Mouse (Mus musculus): ENCODE results near the gene Zfyve27. TPM values are rescaled to one million over a fixed set of nuclear protein-coding genes. Genes with fewer than 3 reads are reported as not detected.

The Zfyve27 gene
- total RNA-seq, 1 experiment from 2014 or later: 104 TPM

DNA sequence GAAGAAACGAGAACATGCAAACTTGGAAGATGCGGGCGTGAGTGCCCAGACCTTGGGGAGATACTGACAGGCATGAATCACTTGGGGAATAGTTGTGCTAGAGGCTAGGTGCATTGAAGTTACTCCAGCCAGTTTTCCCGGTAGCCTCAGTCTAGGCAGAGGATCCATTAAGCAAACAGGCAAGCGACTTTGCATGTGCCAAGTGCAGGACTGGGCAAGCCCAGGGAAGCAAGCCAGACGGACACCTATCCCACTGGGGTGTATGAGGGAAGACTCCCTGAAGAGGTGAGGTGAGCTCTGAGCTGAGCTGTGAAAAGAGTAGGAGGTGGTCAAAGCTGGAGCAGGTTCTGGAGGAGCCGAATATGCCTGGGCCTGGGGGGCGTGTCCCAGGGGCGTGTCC is 3.7 kb downstream of the Zfyve27 start:
- ATAC-seq (ENCODE audit: extremely low read depth, insufficient number of reproducible peaks, low FRiP score, poor library complexity, severe bottlenecking): no peak

DNA sequence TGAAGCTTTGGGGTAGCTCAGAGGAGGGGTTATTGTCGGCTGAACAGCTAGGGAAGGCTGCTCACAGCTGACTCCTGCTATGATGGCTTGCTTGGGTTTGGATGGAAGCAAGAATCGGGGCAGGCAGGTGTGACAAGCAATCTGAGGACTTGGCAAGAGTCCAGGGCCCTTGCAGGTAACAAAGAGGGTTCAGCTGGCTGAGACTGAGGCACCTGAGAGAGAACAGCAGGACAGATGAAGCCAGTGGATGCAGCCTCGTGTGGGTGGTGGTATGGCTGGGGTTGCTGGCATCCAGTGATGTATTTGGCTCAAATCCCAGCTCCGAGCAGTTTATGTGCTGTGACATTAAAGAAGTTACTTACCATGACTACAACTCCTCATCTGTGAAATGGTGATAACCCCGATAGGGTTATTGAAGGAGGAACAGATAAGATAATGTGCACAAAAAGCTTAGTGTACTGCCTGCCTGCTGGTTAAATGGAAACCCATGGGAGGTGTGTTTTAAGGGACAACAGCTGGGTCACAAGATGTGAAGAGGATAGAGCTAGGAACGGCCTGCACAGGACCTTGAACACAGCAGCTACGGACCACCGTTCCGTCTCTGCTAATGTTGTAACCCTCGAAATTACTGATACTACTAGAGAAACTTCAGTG is 5.7 kb downstream of the Zfyve27 start:
- ATAC-seq (ENCODE audit: extremely low read depth, insufficient number of reproducible peaks, low FRiP score, poor library complexity, severe bottlenecking): no peak

DNA sequence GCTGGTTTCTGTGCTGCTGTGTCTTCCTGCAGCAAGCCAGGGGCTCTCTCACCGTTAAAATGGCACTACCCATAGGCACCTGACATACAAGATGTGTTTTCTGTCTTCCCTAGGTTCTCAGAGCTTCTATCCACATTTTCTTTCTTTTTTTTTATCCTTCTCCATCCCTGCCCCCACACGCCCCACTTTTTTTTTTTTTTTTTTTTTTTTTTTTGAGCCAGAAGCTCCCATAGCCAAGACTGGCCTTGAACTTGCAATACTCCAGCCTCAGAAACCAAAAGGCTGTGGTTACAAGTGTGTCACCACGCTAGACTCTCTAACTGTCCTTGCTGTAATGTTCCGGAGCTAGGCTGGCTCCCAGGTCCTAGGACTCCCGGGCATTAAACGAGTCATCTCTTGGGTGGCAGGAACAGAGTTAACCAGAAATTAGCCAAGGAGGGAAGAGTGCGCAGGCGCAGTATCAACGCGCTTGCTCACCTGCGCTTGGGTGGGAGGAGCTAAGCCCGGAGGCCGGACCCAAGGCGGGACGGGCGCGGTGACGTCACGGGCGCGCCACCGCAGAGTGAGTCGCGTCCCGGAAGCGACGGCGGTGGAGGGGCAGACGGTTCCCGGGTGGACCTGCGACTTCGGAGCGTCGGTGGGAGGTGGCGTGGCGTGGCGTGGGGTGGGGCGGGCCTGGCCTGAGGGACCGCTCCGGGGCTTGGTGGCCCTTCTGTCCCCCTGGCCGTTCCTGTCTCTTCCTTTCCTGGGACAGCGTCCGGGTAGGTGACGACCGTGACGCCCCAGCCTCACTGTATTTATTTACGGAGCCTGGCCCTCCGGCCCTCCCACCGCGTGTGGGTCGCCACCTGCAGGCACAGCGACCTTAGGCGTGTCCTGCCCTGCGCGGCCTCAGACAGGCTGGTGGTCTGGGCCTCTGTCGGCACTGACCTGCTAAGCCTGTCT is 6.5 kb downstream of the Zfyve27 start:
- ATAC-seq (ENCODE audit: extremely low read depth, insufficient number of reproducible peaks, low FRiP score, poor library complexity, severe bottlenecking): peak; percentile 81

DNA sequence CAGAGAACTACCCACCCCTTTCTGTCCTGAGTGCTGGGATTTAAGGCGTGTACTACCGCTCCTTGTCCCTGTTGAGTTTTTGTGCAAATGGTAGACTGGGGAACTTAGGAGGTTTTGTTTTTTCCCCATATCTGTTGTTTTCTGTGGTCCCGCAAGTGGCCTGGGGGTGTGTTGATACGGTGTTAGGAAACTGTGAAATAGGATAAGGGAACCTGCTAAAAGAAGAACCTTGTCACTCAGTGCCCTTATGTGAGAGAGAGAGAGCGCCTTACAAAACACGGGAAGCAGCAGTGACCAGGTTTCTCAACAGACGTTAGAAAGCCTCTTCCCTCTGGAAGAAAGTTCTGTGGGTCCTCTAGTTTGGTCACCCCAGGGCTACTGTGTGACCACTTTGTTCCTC is 13.1 kb downstream of the Zfyve27 start:
- ATAC-seq (ENCODE audit: extremely low read depth, insufficient number of reproducible peaks, low FRiP score, poor library complexity, severe bottlenecking): peak; percentile 43; the same call in 1 of the 2 replicates

DNA sequence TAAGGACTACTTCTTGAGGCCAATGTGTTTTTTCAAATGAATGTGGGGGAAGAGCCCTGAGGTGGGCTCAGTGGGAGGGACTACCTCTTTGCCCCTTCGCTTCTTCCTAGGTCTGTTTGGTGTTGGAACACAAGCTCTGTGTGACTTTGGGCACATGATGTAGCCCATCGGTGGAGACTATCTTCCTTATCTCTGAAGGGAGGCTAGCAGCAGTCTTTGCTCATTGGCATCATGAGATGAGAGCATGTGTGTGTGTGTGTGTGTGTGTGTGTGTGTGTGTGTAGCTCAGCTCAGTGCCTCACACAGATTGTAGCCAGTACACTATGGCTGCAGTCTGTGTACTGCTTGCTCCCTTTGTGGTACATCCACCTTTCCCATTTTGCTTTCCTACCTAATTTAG is 13.7 kb downstream of the Zfyve27 start:
- ATAC-seq (ENCODE audit: extremely low read depth, insufficient number of reproducible peaks, low FRiP score, poor library complexity, severe bottlenecking): no peak

DNA sequence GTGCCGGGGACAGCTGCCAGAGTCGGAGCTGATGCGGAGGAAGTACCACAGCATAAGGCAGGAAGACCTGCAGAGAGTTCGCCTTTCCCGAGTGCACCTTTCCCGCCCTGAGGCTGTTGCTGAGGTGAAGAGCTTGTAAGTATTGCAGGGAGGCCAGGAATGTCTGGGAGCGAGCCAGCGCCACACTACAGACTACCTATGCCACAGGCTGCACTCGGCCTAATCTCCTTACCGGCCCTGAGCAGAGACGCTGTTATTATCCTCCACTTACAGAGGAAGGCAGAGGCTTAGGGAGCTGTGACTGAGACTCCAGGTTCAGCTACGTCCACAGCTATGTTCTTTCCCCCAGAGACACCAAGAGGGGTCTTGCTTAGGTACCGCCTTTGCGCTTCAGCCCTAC is 15.6 kb downstream of the Zfyve27 start:
- ATAC-seq (ENCODE audit: extremely low read depth, insufficient number of reproducible peaks, low FRiP score, poor library complexity, severe bottlenecking): no peak

DNA sequence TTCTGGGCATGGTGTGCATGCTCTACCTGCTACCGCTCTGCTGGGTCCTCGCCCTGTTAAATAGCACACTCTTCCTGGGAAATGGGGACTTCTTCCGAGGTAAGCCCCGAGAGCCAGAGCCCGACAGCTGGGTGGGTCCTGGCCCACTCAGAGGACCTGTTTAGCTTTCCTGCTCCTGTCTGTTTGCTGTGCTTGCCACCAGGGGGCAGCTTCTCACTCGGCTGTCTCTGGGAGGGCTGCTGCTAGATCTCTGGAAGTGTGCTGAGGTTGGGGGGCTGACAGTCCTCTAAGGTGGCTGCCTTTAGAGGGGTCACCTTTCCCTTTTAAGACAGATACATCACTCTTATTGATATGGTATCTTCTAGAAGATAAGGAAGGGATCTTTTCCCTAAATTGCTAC is 18.9 kb downstream of the Zfyve27 start:
- ATAC-seq (ENCODE audit: extremely low read depth, insufficient number of reproducible peaks, low FRiP score, poor library complexity, severe bottlenecking): no peak

DNA sequence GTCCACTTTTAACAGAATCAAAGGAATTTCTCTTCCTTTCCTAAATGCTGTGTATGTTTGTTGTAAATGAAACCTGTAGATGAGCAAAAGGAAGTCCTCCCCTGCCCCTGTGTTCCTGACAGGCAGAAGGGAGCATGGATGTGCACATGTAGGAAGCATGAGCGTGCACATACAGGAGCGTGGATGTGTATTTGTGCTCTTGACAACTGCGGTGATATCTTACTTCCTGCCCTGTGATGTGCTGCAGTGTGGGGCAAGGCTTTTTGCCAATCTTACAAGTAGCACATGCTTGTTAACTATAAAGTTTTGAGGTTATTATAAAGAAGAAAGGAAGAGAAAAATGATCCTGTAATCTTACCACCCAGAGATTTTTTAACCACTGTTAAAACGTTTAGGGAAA is 26.0 kb downstream of the Zfyve27 start:
- no peak for ATAC-seq (ENCODE audit: extremely low read depth, insufficient number of reproducible peaks, low FRiP score, poor library complexity, severe bottlenecking)

DNA sequence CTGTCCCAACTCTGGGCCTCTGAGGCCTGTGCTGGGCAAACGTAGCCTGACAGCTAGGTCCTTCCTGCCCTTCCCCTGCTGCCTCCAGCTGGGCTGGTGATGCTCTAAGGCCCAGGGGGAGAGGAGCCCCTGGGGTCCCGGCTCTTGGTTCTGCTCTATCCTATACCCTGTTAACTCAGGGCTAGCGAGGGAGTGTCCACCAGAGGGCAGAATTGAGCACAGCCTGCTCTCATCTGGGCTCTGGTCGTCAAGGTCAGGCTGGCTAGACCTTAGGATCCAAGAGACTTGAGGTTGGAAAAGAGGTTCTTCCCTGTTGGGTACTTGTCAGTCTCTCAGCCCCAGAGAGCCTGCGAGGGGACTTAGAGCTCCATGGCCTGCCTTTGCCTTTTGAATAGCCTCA is 26.7 kb downstream of the Zfyve27 start:
- peak; percentile 27; the same call in 1 of the 2 replicates for ATAC-seq (ENCODE audit: extremely low read depth, insufficient number of reproducible peaks, low FRiP score, poor library complexity, severe bottlenecking)

DNA sequence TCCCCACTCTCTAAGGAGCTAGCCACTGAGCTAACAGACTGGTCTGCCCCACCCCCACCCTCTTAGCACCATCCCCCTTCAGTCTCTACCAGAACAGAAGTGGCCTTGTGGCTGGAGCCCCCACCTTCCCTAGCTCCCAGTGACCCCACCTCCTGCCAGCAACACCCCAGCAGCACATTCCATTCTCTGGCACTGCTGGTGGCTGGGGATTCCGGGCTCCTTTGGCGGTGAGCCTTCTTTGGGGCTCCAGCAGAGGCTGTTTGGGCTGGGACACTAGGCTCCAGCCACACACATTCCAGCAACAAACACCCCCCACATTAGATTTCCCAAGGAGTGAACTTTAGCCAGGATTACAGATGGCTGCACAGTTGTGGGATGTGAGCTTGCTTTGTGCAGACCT is 29.6 kb downstream of the Zfyve27 start:
- ATAC-seq (ENCODE audit: extremely low read depth, insufficient number of reproducible peaks, low FRiP score, poor library complexity, severe bottlenecking): no peak

DNA sequence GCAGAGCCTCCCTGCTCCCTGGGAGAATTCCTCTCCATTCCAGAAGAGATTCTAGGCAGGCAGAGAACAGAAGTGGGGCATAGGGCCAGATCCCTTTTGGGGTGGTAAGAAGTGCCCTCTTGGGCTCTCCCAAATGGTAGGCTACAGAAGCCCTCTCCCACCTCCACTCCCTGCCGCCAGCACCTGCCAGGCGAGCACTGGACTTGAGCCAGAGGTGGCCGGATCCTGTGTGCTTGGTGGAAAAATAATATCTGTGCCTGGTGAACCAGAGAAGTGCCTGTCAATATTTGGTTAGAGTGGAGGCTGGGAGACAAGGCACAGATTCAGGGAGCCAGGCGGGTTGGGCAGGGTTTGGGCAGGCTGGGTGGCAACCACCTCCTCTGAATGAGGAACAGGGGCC is 32.6 kb downstream of the Zfyve27 start:
- ATAC-seq (ENCODE audit: extremely low read depth, insufficient number of reproducible peaks, low FRiP score, poor library complexity, severe bottlenecking): no peak

DNA sequence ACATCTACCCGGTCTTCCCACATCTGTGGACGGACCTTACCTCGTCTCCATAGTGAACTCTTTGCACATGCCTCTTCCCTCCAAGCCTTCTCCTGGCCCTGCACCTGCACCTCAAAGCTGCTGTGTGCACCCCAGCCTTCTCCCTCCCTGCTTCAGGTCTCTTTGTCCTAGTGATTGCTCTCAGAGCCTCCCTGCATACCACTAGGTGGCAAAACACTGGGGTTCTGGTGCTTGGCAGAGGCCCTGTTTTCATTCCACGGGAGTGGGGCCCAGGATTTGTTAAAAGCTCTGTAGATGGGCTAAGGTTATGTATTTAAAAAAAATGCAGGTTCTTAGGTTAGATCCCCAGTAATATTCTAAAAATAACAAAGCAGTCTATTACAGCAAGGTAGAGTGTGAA is 33.3 kb downstream of the Zfyve27 start:
- no peak for ATAC-seq (ENCODE audit: extremely low read depth, insufficient number of reproducible peaks, low FRiP score, poor library complexity, severe bottlenecking)

DNA sequence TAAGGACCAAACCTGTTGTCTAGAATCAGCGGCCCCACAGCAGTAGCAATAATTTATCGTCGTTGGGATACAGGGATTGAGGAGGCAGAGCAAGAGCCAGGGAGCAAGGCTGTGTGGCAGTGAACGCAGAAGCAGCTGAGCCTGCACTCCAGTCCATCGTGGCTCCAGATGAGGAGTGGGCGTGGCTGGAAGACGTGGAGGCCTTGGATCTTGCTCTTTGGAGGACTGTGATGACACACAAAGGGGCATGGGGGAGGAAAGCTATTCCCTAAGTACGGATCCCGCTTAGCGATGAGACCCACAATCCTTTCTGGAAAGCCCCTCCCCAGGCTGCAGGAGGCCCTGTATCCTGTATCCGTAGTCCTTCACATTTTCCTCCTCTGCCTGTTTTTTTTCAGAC is 34.3 kb downstream of the Zfyve27 start:
- no peak for ATAC-seq (ENCODE audit: extremely low read depth, insufficient number of reproducible peaks, low FRiP score, poor library complexity, severe bottlenecking)

DNA sequence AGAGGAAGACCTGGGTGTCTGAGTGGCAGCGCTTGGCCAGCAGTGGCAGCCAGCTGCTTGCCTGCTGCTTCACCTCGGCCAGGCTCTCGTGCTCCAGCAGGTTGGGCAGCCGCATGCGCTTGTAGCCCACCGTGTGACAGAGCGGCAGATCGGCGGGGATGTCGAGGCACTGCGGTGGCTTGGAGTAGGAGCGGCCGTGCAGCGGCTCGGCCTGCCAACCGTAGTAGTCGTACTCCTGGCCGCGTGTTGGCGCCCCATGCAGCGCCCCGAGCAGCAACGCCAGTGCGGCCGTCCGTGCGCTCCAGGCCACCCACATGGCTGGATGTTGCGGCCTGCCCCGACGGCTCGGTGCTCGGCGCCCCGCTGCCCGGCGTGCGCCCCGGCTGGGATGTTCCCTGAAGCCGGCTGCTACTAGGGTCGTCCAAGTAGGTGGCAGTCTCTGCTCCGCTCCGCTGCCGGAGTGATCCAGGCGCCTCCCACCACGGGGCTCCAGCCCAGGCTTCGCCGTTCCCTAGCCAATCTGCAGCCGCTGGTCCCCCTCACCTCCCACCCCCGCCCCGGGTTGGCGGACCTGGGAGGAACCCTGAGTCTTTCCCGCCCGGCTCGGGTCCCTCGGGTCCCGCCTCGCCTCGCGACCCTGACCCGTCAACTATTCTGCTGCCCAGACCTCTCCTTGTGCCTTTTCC is 38.1 kb downstream of the Zfyve27 start, which contains the start of gene Sfrp5:
Sfrp5 (minus strand) TSS at position 557 of the 686 bp plus-strand sequence.
- ATAC-seq (ENCODE audit: extremely low read depth, insufficient number of reproducible peaks, low FRiP score, poor library complexity, severe bottlenecking): no peak

DNA sequence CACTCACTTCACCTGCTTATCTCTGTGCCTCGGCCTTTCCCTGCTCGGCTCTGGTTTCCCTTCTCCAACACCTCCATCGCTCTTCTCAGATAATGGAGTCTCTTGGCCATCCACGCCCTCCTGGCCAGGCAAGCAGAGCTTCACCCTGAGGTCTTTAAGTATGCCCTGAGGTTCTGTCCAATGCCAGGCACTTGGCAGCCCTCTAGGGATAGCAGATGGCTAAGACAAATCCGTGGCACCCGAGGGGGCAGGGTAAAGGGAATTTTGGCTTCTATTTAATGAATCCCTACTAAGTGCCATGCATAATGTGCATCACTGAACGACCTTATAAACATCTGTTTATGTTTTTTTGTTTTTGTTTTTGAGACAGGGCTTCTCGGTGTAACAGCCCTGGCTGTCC is 38.7 kb downstream of the Zfyve27 start:
- ATAC-seq (ENCODE audit: extremely low read depth, insufficient number of reproducible peaks, low FRiP score, poor library complexity, severe bottlenecking): no peak

DNA sequence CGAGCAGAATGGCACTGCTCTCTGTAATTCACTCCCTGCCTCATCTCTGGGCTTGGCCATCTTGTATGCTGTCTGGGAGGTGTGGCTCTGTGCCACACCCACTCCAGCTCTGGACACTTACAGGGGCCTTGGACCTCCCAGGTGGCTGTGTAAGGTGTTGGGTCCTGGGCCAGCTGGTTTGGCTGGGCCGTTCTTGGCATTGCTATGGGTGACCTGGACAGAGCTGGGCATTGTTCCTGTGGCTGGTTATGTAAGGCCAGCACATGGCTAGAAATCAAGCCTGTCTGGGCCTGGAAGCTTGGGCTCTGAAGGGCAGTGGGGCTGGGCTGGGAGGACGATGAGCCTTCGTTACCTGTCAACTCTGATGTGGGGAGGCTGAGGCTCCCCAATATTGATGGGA is 40.6 kb downstream of the Zfyve27 start:
- ATAC-seq (ENCODE audit: extremely low read depth, insufficient number of reproducible peaks, low FRiP score, poor library complexity, severe bottlenecking): no peak

DNA sequence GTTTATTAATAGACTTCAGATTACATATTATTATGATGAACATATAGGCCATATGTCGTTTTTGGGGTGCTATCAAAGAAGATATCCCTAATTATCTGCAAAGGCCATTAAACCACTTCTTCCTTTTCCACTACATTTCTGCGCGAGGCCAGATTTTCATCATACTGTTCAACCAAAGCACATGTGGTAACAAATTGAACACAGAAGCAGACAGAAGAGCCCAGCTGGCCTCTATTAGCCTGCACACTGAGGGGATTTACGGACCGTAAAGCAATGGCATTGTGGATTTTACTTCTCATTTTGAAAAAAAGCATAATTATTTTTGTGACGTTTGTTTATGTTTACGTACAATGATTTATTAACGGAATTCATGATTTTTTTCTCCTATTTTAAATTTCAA is 41.5 kb downstream of the Zfyve27 start:
- ATAC-seq (ENCODE audit: extremely low read depth, insufficient number of reproducible peaks, low FRiP score, poor library complexity, severe bottlenecking): no peak

DNA sequence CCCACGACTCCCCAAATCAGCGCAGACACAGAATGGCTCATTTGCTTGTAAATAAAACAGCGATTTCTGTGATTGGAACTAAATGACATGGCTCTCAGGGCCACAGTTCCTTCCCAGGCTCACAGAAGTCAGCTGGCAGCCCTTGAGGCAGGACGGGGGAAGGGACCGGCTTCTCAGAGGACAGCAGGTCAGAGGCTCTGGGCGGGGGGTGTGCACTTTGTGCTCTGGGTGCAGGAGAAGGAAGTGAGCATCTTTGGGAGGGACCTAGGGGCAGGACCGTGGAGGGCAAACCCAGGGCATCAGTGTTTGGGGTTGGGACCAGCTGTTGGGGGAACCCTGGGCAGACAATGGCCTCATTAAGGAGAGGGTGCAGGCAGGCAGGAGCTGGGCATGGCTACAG is 45.7 kb downstream of the Zfyve27 start:
- no peak for ATAC-seq (ENCODE audit: extremely low read depth, insufficient number of reproducible peaks, low FRiP score, poor library complexity, severe bottlenecking)

DNA sequence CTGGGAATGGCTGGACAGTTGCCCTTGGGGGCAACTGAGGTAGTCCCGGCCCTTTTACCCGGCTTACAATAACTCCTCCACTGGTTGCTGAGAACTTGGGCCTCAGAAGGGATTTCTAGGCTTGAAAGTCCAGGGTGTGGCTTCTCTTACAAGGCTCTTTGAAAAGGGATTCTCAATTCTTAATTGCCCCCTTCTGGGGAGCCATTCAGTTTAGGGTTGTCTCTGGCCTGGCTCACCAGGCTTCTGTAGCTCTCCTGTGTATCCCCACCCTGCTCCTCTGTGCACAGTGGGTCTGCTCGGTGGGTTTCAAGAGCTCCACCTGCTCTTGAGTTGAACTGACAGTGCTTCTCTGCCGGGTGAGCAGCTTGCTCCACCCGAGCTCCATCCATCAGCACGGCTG is 46.2 kb downstream of the Zfyve27 start:
- ATAC-seq (ENCODE audit: extremely low read depth, insufficient number of reproducible peaks, low FRiP score, poor library complexity, severe bottlenecking): no peak

DNA sequence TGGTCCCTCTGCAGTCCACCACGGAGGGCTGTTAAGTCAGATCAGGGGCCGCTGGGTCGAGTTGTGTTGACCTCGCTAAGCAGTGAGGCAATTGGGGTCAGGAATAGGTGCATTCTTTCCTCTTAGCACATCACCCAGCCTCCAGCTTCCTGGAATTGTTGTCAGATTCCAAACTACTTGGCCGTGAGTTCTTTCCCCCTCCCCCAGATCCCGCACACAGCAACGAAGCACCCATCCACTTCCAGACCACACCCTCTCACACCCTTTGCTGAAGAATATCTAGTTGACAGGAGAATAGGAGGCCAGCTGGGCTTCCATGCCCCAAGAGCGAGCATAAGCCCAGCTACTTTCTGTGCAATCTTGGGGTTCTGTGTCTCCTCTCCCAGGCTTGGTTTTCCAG is 48.2 kb downstream of the Zfyve27 start:
- ATAC-seq (ENCODE audit: extremely low read depth, insufficient number of reproducible peaks, low FRiP score, poor library complexity, severe bottlenecking): no peak
